Mouse (Mus musculus) C2C12 (cell line): ENCODE measurements at regions not wholly inside any gene's neighbourhood (a gene's known extent, or its start where the extent isn't known, plus 50 kb on each side); places are given as distances from the start of the nearest gene placed in this dataset.

Experiments
- H3K27me3 ChIP-seq: one replicate; pipeline ENCODE4 v1.6.1; 2011; ENCODE audit not compliant: control insufficient read depth, insufficient read depth, insufficient read length
- H3K36me3 ChIP-seq: one replicate; pipeline ENCODE4 v1.6.1; 2011; ENCODE audit not compliant: control insufficient read depth, insufficient read depth
- H3K4me3 ChIP-seq: one replicate; pipeline ENCODE4 v1.5.1; 2011; ENCODE audit warnings: mild to moderate bottlenecking, control low read depth; ENCODE audit not compliant: poor library complexity, insufficient read depth, severe bottlenecking
- H3K79me2 ChIP-seq: one replicate; pipeline ENCODE4 v1.6.1; 2011; ENCODE audit not compliant: control insufficient read depth, insufficient read depth
- H3K79me3 ChIP-seq: one replicate; pipeline ENCODE4 v1.6.1; 2011; ENCODE audit warnings: low read depth, control low read depth
- H3ac ChIP-seq: one replicate; pipeline ENCODE3; 2011; ENCODE audit warnings: low read depth; ENCODE audit not compliant: control insufficient read depth, insufficient read length
- CEBPB ChIP-seq: IDR thresholded peaks from one replicate; pipeline ENCODE4 v1.6.1; 2011; ENCODE audit warnings: low read depth, mild to moderate bottlenecking, control low read depth, moderate library complexity
- CTCF ChIP-seq: IDR thresholded peaks from one replicate; pipeline ENCODE4 v1.5.1; 2011; ENCODE audit not compliant: control insufficient read depth, insufficient read depth, insufficient read length
- FOSL1 ChIP-seq: IDR thresholded peaks from one replicate; pipeline ENCODE4 v1.8.0; 2011; ENCODE audit warnings: mild to moderate bottlenecking, low read length; ENCODE audit not compliant: poor library complexity, insufficient read depth, severe bottlenecking
- MAX ChIP-seq: IDR thresholded peaks from one replicate; pipeline ENCODE4 v1.6.1; 2011; ENCODE audit warnings: mild to moderate bottlenecking, control low read depth
- MYOD1 ChIP-seq: IDR thresholded peaks from one replicate; pipeline ENCODE4 v1.6.1; 2011; ENCODE audit warnings: low read depth; ENCODE audit not compliant: control insufficient read depth, insufficient read length
- MYOG ChIP-seq: IDR thresholded peaks from one replicate; pipeline ENCODE4 v1.6.1; 2011; ENCODE audit not compliant: control insufficient read depth, insufficient read length; ENCODE audit errors: extremely low read depth
- USF1 ChIP-seq: IDR thresholded peaks from one replicate; pipeline ENCODE4 v1.6.1; 2011; ENCODE audit warnings: low read depth, mild to moderate bottlenecking, control low read depth, moderate library complexity

- no peaks in the 10 kb centered on the region for H3K79me3 ChIP-seq
- H3K36me3 ChIP-seq, result no peaks in the 10 kb centered on the region
- TF ChIP-seq FOSL1 (no peak), MYOG (no peak), USF1 (no peak), CEBPB (no peak), MAX (no peak), MYOD1 (no peak), CTCF (no peak)
- no peak overlapping the region for H3ac ChIP-seq
- H3K27me3 ChIP-seq, result no peaks in the 10 kb centered on the region
- H3K4me3 ChIP-seq, result no peak overlapping the region
- H3K79me2 ChIP-seq, result no peaks in the 10 kb centered on the region
Measured at GRCm38 (mm10) chr2:8756546-8756945, 1124.5 kb upstream of the 4930412O13Rik start.

GRCm38 (mm10) chr2:8770636-8771035, 1110.4 kb upstream of the 4930412O13Rik start:
- TF ChIP-seq MYOD1 (no peak), FOSL1 (peak; percentile 28)
- no peaks in the 10 kb centered on the region for H3K36me3 ChIP-seq
- no peak overlapping the region for H3ac ChIP-seq
- H3K79me3 ChIP-seq, result no peaks in the 10 kb centered on the region
- no peaks in the 10 kb centered on the region for H3K79me2 ChIP-seq
- no peaks in the 10 kb centered on the region for H3K27me3 ChIP-seq
- H3K4me3 ChIP-seq, result no peak overlapping the region

GRCm38 (mm10) chr2:8781152-8781935, 1099.7 kb upstream of the 4930412O13Rik start:
- TF ChIP-seq FOSL1 (no peak), MYOD1 (peak; percentile 83), USF1 (no peak)
- Histone ChIP-seq H3K79me2 (no peaks in the 10 kb centered on the region), H3K4me3 (no peak overlapping the region), H3K79me3 (no peaks in the 10 kb centered on the region), H3K36me3 (no peaks in the 10 kb centered on the region), H3K27me3 (no peaks in the 10 kb centered on the region), H3ac (no peak overlapping the region)

- TF ChIP-seq CTCF (no peak), FOSL1 (no peak), CEBPB (peak; percentile 79), MYOD1 (no peak), MAX (no peak), MYOG (no peak), USF1 (no peak)
- no peaks in the 10 kb centered on the region for H3K79me3 ChIP-seq
- no peaks in the 10 kb centered on the region for H3K27me3 ChIP-seq
Measured at GRCm38 (mm10) chr2:8782225-8782624, 1098.8 kb upstream of the 4930412O13Rik start.

GRCm38 (mm10) chr2:8802061-8802460, 1079.0 kb upstream of the 4930412O13Rik start:
- no peak for TF ChIP-seq MYOD1
- no peak for TF ChIP-seq MAX
- TF ChIP-seq MYOG, result no peak
- TF ChIP-seq CTCF, result no peak
- no peak for TF ChIP-seq USF1
- TF ChIP-seq CEBPB, result no peak
- no peak for TF ChIP-seq FOSL1

More at GRCm38 (mm10) chr2:8782225-8782624, 1098.8 kb upstream of the 4930412O13Rik start:
- no peak overlapping the region for H3K4me3 ChIP-seq
- no peak overlapping the region for H3ac ChIP-seq
- H3K36me3 ChIP-seq, result no peaks in the 10 kb centered on the region
- no peaks in the 10 kb centered on the region for H3K79me2 ChIP-seq

GRCm38 (mm10) chr2:8809609-8810008, 1071.4 kb upstream of the 4930412O13Rik start:
- TF ChIP-seq CTCF (no peak), FOSL1 (no peak), CEBPB (no peak), MYOD1 (no peak), MAX (no peak)
- no peaks in the 10 kb centered on the region for H3K79me3 ChIP-seq
- no peaks in the 10 kb centered on the region for H3K27me3 ChIP-seq
- H3K36me3 ChIP-seq, result no peaks in the 10 kb centered on the region
- H3K79me2 ChIP-seq, result no peaks in the 10 kb centered on the region
- H3ac ChIP-seq, result no peak overlapping the region
- H3K4me3 ChIP-seq, result no peak overlapping the region

More at GRCm38 (mm10) chr2:8802061-8802460, 1079.0 kb upstream of the 4930412O13Rik start:
- Histone ChIP-seq H3ac (no peak overlapping the region), H3K27me3 (no peaks in the 10 kb centered on the region), H3K36me3 (no peaks in the 10 kb centered on the region), H3K4me3 (no peak overlapping the region), H3K79me3 (no peaks in the 10 kb centered on the region), H3K79me2 (no peaks in the 10 kb centered on the region)
